Mouse (Mus musculus): ENCODE results near the gene Lman2.

Gene Lman2

GRCm38 (mm10) chr13:55371007-55371681 is 8.6 kb upstream of the Lman2 start:
- DNase-seq, result no peak

GRCm38 (mm10) chr13:55370234-55370633 is 7.7 kb upstream of the Lman2 start:
- DNase-seq, result peak; percentile 58 to 68

- DNase-seq, result no peak
Observed at GRCm38 (mm10) chr13:55369531-55370114, 7.0 kb upstream of the Lman2 start, which contains the start of gene Rgs14. Rgs14 (plus strand) TSS chr13:55369732.

DNA sequence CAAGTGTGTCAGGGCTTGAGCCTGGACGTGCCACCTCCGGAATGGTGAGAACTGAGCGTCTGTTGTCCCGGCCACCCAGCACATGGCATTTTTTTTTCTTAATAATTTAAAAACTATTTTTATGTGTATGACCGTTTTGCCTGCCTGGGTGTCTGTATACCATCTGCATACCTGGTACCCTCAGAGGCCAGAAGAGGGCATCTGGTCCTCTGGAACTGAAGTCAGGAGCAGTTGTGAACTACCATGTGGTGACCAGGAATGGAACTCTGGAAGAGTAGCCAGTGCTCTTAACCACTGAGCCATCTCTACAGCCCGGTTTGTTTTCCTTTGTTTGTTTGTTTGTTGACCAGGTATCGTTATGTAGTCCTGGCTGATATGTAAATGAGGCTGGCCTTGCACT is 5.8 kb upstream of the Lman2 start:
- peak in 1 of 2 experiments; percentile 45 for DNase-seq

DNA sequence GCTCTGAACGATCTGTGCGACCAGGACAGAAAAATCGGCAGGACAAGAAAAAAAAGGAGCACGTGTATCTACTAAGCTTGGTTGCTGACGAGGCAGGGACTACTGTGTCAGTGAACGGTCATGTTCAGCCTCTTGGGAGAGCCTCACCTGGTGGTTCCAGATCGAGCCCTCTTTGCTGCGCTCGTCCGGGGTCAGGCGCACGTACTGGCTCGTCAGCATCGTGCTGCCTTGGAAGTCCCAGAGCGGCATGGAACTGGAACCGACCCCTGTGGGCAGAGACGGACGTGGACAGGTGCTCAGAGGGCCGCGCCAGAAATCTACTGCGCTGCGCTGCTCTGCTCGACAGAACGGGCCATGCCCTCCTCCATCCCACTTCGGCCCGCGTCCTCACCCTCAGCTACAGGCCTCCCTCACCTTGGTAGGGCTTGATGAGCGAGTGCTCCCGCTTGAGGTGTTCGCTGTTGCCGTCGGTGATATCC is 570 bp downstream of the Lman2 start:
- peak; percentile 29 to 30 for DNase-seq

- DNase-seq, result no peak
Observed at GRCm38 (mm10) chr13:55361145-55361544, 1.4 kb downstream of the Lman2 start.

GRCm38 (mm10) chr13:55346745-55347144 is 15.8 kb downstream of the Lman2 start:
- DNase-seq, result no peak

DNA sequence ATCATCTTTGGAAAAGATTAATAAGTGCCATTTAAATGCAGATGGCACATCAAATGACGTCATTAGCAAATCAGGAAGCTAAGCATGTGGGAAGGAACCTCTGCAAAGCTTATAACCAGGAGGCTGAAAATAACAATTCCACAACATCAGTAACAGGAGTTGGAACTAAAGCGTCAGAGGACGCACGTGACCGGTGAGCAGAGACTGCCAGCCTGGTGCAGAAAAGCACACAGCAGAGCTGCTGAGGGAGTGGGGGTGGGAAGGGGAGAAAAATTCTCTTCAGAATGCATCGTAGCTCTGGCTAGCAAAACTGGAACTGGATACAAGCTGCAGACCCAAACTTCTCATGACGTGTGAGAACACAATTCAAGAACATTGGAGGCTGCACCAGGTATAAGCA is 18.3 kb downstream of the Lman2 start:
- no peak for DNase-seq

DNA sequence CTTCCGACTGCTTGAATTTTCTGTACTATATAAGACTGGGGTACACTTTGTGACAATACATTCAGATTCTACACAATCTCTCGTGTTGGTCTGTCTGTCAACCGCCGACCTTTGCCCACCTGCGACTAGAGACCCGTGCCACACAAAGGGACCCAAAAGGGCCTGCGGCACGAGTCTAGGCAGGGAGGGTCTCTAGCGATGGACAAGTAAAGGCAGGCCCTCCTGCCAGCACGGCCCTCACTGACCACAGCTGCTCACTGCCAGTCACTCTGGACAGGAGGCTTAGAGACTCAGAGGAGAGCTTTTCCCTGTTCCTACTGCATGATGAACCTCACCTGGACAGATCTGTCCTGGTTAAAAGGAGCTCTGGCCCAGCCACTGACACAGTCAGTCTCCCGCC is 20.1 kb downstream of the Lman2 start:
- DNase-seq, result no peak

DNA sequence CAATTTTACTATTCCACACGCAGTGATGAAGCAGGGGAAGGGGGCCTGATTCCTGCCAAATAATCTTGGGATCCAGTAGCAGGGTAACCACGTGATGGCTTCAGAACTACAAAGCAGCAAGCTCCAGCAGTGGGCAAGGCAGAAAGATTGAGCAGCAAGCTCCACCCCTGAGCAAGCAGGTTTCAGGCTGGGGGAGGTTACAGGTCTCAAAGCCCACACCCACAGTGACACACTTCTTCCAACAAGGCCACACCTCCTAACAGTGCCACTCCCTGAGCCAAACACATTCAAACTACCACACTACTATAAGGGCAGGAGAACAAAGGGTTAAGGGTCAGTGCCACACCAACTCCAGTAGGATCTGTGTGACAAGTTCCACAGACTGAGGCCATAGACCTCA is 23.3 kb downstream of the Lman2 start:
- no peak for DNase-seq

DNA sequence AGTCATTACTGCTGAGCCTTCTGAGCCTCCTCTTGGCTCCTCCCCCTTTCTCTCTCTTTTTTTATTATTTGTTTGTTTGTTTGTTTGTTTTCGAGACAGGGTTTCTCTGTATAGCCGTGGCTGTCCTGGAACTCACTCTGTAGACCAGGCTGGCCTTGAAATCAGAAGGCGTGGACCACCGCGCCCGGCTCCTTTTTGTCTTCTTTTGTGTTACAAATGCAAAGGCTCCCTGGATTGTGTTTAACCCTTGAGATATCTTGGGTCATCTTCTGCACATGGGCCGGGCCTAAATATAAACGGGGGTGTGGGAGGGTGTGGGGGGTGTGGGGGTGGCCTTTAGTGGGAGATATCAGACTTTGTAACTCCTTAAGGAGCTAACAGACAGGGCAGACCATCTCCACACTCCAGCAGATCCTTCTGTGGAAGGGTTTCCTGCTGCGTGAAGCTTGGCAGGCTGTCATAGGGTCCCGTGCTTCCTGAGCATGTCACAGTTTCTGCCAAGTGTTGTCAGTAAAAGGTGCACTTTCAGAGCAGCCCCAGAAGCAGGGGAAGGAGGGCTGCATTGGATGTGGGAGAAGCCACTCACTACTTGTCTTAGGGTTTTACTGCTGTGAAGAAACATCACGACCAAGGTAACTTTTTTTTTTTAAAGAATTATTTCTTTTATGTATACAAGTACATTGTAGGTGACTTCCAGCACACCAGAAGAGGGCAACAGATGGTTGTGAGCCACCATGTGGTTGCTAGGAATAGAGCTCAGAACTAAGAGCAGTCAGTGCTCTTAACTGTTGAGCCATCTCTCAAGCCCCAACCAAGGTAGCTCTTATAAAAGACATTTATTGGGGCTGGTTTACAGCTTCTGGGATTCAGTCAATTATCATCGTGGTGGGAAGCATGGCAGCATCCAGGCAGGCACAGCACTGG is 24.2 kb downstream of the Lman2 start:
- no peak for DNase-seq

DNA sequence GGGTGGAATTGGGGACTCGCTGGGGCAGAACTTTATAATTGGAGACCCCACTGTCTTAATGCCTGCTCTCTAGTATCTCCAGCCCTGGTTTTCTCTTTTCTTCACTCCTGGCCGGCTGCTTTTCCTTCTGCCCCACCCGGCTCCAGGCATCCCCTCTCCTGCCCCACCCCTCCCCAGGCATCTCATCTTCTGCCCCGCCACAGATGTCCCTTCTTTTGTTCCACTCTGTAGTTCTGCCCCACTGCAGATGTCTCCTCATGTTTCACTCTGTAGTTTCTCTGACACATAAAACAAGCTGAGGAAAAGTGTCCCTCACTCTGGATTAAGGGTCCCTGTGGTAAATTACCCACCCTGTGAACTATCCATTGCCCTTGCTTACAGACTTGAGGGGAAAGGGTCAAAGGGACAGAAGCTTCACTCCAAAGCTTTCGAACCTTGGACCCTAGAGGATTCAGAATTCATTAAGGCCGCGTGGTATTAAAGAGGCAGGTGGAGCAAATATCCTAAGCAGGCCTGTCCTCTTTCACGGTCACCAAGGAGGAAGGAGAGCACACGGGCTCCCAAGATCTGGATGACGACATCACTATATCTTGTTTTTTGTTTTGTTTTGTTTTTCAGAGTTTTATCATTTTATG is 25.1 kb downstream of the Lman2 start:
- peak; percentile 21 to 35 for DNase-seq

GRCm38 (mm10) chr13:55335701-55336100 is 26.9 kb downstream of the Lman2 start:
- no peak for DNase-seq

DNA sequence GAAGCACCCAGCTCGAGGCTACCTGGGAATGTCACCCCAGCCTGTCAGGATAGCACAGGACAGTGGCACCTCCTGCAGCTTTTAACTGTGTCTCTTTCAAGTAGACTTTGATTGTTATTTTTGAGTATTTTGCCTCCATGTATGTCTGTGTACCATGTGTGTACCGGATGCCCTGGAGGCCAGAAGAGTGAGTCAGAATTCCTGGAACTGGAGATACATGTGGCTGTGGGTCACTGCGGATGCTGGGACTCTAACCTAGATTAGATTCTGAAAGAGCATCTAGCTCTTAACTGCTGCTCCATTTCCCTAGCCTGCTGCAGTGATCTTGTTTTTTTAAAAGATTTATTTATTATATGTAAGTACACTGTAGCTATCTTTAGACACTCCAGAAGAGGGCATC is 30.3 kb downstream of the Lman2 start:
- no peak for DNase-seq

DNA sequence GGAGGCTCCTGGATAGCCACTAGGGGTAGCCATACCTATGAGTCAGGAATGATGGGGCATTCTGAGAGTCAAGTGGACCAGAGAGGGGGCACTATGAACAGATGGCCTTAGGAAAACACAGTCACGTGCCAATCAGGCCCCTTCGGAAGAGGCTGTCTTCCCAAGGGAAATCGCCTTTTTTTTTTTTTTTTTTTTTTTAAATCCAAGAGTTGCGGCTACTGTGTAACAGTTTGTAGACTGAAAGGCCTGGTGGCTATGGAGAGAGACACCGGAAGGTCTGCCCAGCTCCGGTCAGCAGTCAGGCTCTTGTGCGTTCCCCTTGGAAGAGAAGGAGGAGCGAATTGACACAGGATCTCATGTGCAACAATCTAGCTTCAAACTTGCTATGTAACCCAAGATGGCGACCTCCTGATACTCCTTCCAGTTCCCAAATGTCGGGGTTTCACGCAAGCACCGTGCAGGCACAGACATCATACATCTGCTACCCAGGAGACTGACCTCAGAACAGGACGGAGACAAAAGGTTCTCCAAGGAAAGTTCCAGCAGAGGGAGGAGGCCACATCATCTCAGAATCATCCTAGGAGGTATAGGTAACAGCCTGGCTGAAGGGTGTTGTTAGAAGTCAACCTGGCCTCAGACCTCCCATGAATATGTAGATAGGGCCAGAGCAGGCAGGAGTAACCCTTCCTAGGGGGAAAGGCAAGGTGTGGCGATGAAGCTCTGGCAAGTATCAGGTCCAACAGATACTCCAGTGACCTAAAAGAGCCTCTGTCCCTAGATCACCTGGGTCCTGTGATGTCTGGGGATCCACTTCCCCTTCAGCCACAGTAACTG is 31.8 kb downstream of the Lman2 start:
- no peak for DNase-seq

DNA sequence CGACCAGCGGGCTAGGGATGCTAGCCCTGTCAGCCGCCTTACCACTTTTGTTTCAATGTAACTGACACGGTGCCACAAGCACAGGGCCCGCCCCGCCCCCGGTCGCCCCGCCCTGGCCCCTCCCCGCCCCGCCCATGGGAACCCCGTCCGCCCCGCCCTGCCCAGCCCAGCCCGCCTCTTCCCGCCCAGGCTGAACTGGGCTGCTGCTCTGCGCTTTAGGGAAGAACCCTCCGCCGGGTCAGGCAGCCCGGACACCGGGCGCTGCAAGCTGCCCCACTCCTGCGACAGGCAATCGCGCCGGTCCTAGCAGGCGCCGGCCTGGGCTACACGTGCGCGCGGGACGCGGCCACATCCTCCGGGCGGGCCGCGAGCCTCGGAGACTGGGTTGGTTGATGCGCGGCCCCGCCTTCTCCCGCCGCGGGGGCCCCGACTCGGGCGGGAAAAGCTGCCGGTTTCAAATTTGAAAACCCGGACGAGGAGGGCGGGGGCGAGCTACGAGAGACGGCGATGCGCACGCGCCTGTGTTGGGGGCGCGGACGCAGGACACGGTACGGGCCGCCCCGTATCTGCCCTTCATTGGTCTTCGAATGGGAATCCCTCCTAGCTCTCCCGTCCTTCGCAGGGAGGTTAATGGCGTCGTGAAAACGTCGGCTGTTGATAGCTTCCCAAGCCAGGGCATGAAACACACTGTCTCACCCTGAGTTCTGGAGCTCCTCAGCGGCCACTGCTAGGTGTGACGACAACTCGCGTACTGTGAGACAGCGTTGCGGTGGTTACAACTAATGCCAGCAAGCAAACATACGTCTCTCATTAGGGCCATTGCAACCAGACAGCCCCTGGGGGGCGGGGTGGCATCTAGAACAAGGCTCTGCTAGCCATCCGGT is 32.7 kb downstream of the Lman2 start, which contains the start of gene Mxd3:
TSS of gene Mxd3 (minus strand) at position 141 of the 884 bp plus-strand sequence.
- DNase-seq, result peak; percentile 73 to 79

DNA sequence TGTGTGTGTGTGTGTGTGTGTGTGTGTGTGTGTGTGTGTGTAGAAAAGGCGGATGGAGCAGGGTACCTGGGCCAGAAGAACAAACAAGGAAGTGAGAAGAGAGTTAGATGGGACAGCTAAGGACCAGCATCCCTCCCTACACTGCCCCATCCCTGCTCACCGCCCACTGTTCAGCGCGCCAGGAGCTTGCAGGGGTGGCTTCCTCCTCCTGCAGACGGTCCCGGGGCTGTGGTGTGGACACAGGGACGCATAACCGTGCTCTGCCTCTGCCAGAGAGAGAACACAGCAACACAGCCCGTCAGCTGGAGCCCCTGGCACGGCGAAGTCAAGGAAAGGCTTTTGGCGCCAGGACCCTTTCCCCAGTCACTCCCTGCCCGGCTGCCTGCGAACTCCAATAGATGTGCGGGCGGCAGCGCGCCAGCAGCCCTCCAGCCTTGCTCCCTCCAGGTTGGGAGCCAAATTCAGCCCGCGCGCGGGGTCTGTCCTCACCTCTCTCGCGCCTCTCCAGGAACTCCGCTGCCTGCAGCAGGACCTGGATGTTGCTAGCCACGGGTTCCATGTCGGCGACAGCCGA is 33.4 kb downstream of the Lman2 start:
- DNase-seq, result peak in 1 of 2 experiments; percentile 28

GRCm38 (mm10) chr13:55328641-55329040 is 33.9 kb downstream of the Lman2 start:
- DNase-seq, result no peak

- no peak for DNase-seq
Observed at GRCm38 (mm10) chr13:55328171-55328570, 34.4 kb downstream of the Lman2 start.

DNA sequence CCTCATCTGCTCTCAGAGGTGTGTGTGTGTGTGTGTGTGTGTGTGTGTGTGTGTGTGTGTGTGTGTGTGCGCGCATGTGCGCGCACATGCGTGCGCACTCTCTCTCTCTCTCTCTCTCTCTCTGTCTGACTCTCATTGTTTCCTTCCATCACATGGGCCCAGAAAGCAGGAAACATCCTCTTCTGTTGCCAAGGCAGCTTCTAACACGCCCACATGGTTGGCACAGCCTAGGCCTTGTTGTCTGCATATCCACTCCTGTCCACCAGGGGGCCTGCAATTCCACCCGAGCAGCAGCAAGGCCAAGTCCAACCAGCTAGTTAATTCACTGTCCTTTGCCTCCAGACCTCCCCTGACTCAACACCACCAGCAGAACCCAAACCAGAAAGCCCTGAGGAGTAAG is 35.0 kb downstream of the Lman2 start:
- DNase-seq, result peak; percentile 83 to 91

GRCm38 (mm10) chr13:55327169-55327568 is 35.4 kb downstream of the Lman2 start:
- DNase-seq, result no peak

Measured in kidney, adult 8-10 months (tissue).